Mouse (Mus musculus): ENCODE data around the gene Gm21885.
"Not testable (repeated sequence)": the region's sequence is repeated elsewhere in the genome, so short reads cannot be mapped to it uniquely, and the experiment has no call there.

The Gm21885 gene

GRCm38 (mm10) chr11:94281199-94282181, at the start of gene Gm21885:
Gm21885 (plus strand) TSS chr11:94281873.
- DNase-seq (ENCODE audit: low spot score) = no peak

GRCm38 (mm10) chr11:94233405-94233804, 48.3 kb upstream of the Gm21885 start:
- no peak for DNase-seq (ENCODE audit: low spot score)

- no peak for DNase-seq (ENCODE audit: low spot score)
Measured at GRCm38 (mm10) chr11:94234380-94234779, 47.3 kb upstream of the Gm21885 start.

GRCm38 (mm10) chr11:94234857-94235256, 46.8 kb upstream of the Gm21885 start:
- DNase-seq (ENCODE audit: low spot score) = no peak

- DNase-seq (ENCODE audit: low spot score) = peak; percentile 45
Measured at GRCm38 (mm10) chr11:94236074-94236473, 45.6 kb upstream of the Gm21885 start.

- DNase-seq (ENCODE audit: low spot score) = no peak
Measured at GRCm38 (mm10) chr11:94238786-94239185, 42.9 kb upstream of the Gm21885 start.

GRCm38 (mm10) chr11:94239706-94240105, 42.0 kb upstream of the Gm21885 start:
- DNase-seq (ENCODE audit: low spot score) = no peak

- no peak for DNase-seq (ENCODE audit: low spot score)
Measured at GRCm38 (mm10) chr11:94242760-94243421, 38.8 kb upstream of the Gm21885 start.

- DNase-seq (ENCODE audit: low spot score) = no peak
Measured at GRCm38 (mm10) chr11:94243422-94244180, 38.1 kb upstream of the Gm21885 start.

- DNase-seq (ENCODE audit: low spot score) = no peak
Measured at GRCm38 (mm10) chr11:94244385-94244784, 37.3 kb upstream of the Gm21885 start.

GRCm38 (mm10) chr11:94245955-94246788, 35.5 kb upstream of the Gm21885 start, which contains the start of gene Wfikkn2:
Wfikkn2 (minus strand) TSS chr11:94246005.
- no peak for DNase-seq (ENCODE audit: low spot score)

GRCm38 (mm10) chr11:94246789-94247061, 34.9 kb upstream of the Gm21885 start:
- no peak for DNase-seq (ENCODE audit: low spot score)

GRCm38 (mm10) chr11:94253156-94253555, 28.5 kb upstream of the Gm21885 start:
- no peak for DNase-seq (ENCODE audit: low spot score)

GRCm38 (mm10) chr11:94253691-94254090, 28.0 kb upstream of the Gm21885 start:
- DNase-seq (ENCODE audit: low spot score) = no peak

GRCm38 (mm10) chr11:94255733-94256132, 25.9 kb upstream of the Gm21885 start:
- DNase-seq (ENCODE audit: low spot score) = no peak

GRCm38 (mm10) chr11:94257987-94258386, 23.7 kb upstream of the Gm21885 start:
- no peak for DNase-seq (ENCODE audit: low spot score)

- no peak for DNase-seq (ENCODE audit: low spot score)
Measured at GRCm38 (mm10) chr11:94259814-94260213, 21.9 kb upstream of the Gm21885 start.

- no peak for DNase-seq (ENCODE audit: low spot score)
Measured at GRCm38 (mm10) chr11:94261585-94262370, 19.9 kb upstream of the Gm21885 start.

- DNase-seq (ENCODE audit: low spot score) = peak; percentile 64
Measured at GRCm38 (mm10) chr11:94265134-94265785, 16.4 kb upstream of the Gm21885 start.

- not testable (repeated sequence) for DNase-seq (ENCODE audit: low spot score)
Measured at GRCm38 (mm10) chr11:94266155-94266554, 15.5 kb upstream of the Gm21885 start.
